Mouse (Mus musculus) layer of hippocampus, postnatal 25 days (tissue): ENCODE measurements around the gene Stk4. TPM values are rescaled to one million over a fixed set of nuclear protein-coding genes. Genes with fewer than 3 reads are reported as not detected.

Experiments used
- total RNA-seq, 2 experiments: library from RNA; stranded (reverse); gene quantifications; 2 replicates each; pipeline ENCODE4 v1.2.3; 2021

Stk4 gene
- total RNA-seq, 2 experiments from 2014 or later, result 47.8 to 48.6 TPM

Other genes with a start within 250 kb of the Stk4 start
- gene Ccn5, start 249.5 kb upstream of the Stk4 start, total RNA-seq, result not detected
- gene Kcnk15, start 216.7 kb upstream of the Stk4 start, total RNA-seq, result not detected
- 10 to 100 TPM; 42.6 to 47.9 TPM for gene Rims4, start 151.6 kb upstream of the Stk4 start, total RNA-seq
- 100 to 1,000 TPM; 506 to 588 TPM for gene Ywhab, start 75.4 kb upstream of the Stk4 start, total RNA-seq
- gene Pabpc1l, start 44.9 kb upstream of the Stk4 start, total RNA-seq, result 1 to 10 TPM in 1 of 2 experiments, under 1 TPM in 1; 0.32 to 1.3 TPM
- 10 to 100 TPM; 86.8 to 95.2 TPM for gene Tomm34, start 847 bp downstream of the Stk4 start, total RNA-seq
- 1 to 10 TPM; 4.4 to 5.0 TPM for gene Kcns1, start 100.8 kb downstream of the Stk4 start, total RNA-seq
- not detected for gene Wfdc5, start 112.4 kb downstream of the Stk4 start, total RNA-seq
- gene Wfdc12, start 120.3 kb downstream of the Stk4 start, total RNA-seq, result not detected
- gene Wfdc15a, start 129.8 kb downstream of the Stk4 start, total RNA-seq, result not detected
- gene Wfdc15b, start 151.3 kb downstream of the Stk4 start, total RNA-seq, result not detected
- not detected for gene Svs2, start 168.1 kb downstream of the Stk4 start, total RNA-seq
- not detected for gene Svs3b, start 186.3 kb downstream of the Stk4 start, total RNA-seq
- not detected for gene Svs4, start 208.1 kb downstream of the Stk4 start, total RNA-seq
- not detected for gene Svs3a, start 218.9 kb downstream of the Stk4 start, total RNA-seq
- gene Svs6, start 246.4 kb downstream of the Stk4 start, total RNA-seq, result not detected